Mouse (Mus musculus) olfactory bulb, adult 2 months (tissue): ENCODE results near the gene Rbm5. TPM values are rescaled to one million over a fixed set of nuclear protein-coding genes. Genes with fewer than 3 reads are reported as not detected.

Experiments used
- H3K27ac ChIP-seq: fragments of 200-500 bp; 2 replicates; pipeline ENCODE4 v1.5.1; 2012; ENCODE audit warnings: low read depth, low read length; ENCODE audit not compliant: insufficient read depth
- H3K4me1 ChIP-seq: fragments of 200-500 bp; 2 replicates; pipeline ENCODE4 v1.6.1; 2012; ENCODE audit warnings: low read length; ENCODE audit not compliant: control insufficient read depth, insufficient read depth
- H3K4me3 ChIP-seq: fragments of 200-500 bp; 2 replicates; pipeline ENCODE4 v1.5.1; 2012; ENCODE audit warnings: mild to moderate bottlenecking, low read depth, low read length, moderate library complexity; ENCODE audit not compliant: insufficient read depth
- CTCF ChIP-seq: fragments of 200-500 bp; IDR thresholded peaks from 2 replicates; pipeline ENCODE4 v1.5.1; 2012; ENCODE audit warnings: low read depth, mild to moderate bottlenecking, low read length, moderate library complexity; ENCODE audit not compliant: insufficient read depth
- POLR2A ChIP-seq: fragments of 200-500 bp; IDR thresholded peaks from 2 replicates; pipeline ENCODE4 v1.6.1; 2012; ENCODE audit warnings: mild to moderate bottlenecking, low read depth, low read length, moderate library complexity; ENCODE audit not compliant: insufficient read depth
- WGBS: fragments of 180-500 bp; shearing (Covaris S2); methylation state at CpG from one replicate; pipeline ENCODE4 v1.1.7; 2018; 5-methylcytosine and 5-hydroxymethylcytosine counted together
- polyA plus RNA-seq: library from polyadenylated mRNA; stranded (reverse); fragments of >200 nt; gene quantifications from 2 replicates; pipeline ENCODE4 v1.2.4, GENCODE M21; 2012; ENCODE audit warnings: low replicate concordance; ENCODE audit not compliant: missing spikeins, insufficient read depth, insufficient read length

The Rbm5 gene
- polyA plus RNA-seq, 1 experiment = 773 TPM

- Histone ChIP-seq H3K4me3 (no peak overlapping the region), H3K4me1 (peaks cover 6% of the 10 kb centered on the region; the same call in 1 of the 2 replicates), H3K27ac (no peak overlapping the region)
- WGBS = 94% methylated on average over 8 of the region's 8 CpGs
- no peak for TF ChIP-seq CTCF
- no peak for TF ChIP-seq POLR2A
These were observed 80.4 kb downstream of the Rbm5 start for GRCm38 (mm10) chr9:107690391-107690790.

Other genes starting within 250 kb of the Rbm5 start
- not detected in 2 replicates for gene Tmem115, start 237.1 kb downstream of the Rbm5 start, polyA plus RNA-seq
- gene Cyb561d2, start 228.8 kb downstream of the Rbm5 start, polyA plus RNA-seq = not detected in 2 replicates
- gene Nprl2, start 228.8 kb downstream of the Rbm5 start, polyA plus RNA-seq = not detected in 2 replicates
- gene Zmynd10, start 223.7 kb downstream of the Rbm5 start, polyA plus RNA-seq = not detected in 2 replicates
- not detected in 2 replicates for gene Rassf1, start 219.4 kb downstream of the Rbm5 start, polyA plus RNA-seq
- not detected in 2 replicates for gene Tusc2, start 207.7 kb downstream of the Rbm5 start, polyA plus RNA-seq
- gene Hyal2, start 203.1 kb downstream of the Rbm5 start, polyA plus RNA-seq = not detected in 2 replicates
- gene Hyal1, start 194.1 kb downstream of the Rbm5 start, polyA plus RNA-seq = not detected in 2 replicates
- not detected in 2 replicates for gene Naa80, start 192.1 kb downstream of the Rbm5 start, polyA plus RNA-seq
- not detected in 2 replicates for gene Hyal3, start 190.2 kb downstream of the Rbm5 start, polyA plus RNA-seq
- not detected in 2 replicates for gene Ifrd2, start 183.4 kb downstream of the Rbm5 start, polyA plus RNA-seq
- not detected in 2 replicates for gene Sema3b, start 161.8 kb downstream of the Rbm5 start, polyA plus RNA-seq
- 1,429 TPM in 1 of 2 replicates, not detected in the other for gene Gnai2, start 135.6 kb downstream of the Rbm5 start, polyA plus RNA-seq
- gene Slc38a3, start 101.5 kb downstream of the Rbm5 start, polyA plus RNA-seq = not detected in 2 replicates
- gene Gnat1, start 91.3 kb downstream of the Rbm5 start, polyA plus RNA-seq = not detected in 2 replicates
- gene Sema3f, start 60.5 kb downstream of the Rbm5 start, polyA plus RNA-seq = not detected in 2 replicates
- gene Rbm6, start 102.2 kb upstream of the Rbm5 start, polyA plus RNA-seq = 246 and 345 TPM in 2 replicates
- gene Mon1a, start 117.2 kb upstream of the Rbm5 start, polyA plus RNA-seq = not detected in 2 replicates
- gene Mst1r, start 135.9 kb upstream of the Rbm5 start, polyA plus RNA-seq = not detected in 2 replicates
- gene Actl11, start 157.5 kb upstream of the Rbm5 start, polyA plus RNA-seq = not detected in 2 replicates
- not detected in 2 replicates for gene Camkv, start 164.7 kb upstream of the Rbm5 start, polyA plus RNA-seq
- not detected in 2 replicates for gene Traip, start 179.1 kb upstream of the Rbm5 start, polyA plus RNA-seq
- gene Uba7, start 204.5 kb upstream of the Rbm5 start, polyA plus RNA-seq = not detected in 2 replicates
- gene Gm20661, start 212.1 kb upstream of the Rbm5 start, polyA plus RNA-seq = not detected in 2 replicates
- gene Inka1, start 214.9 kb upstream of the Rbm5 start, polyA plus RNA-seq = not detected in 2 replicates
- gene Cdhr4, start 221.5 kb upstream of the Rbm5 start, polyA plus RNA-seq = not detected in 2 replicates
- not detected in 2 replicates for gene Gm20662, start 225.4 kb upstream of the Rbm5 start, polyA plus RNA-seq
- gene Ip6k1, start 231.5 kb upstream of the Rbm5 start, polyA plus RNA-seq = 406 TPM in 1 of 2 replicates, not detected in the other